Mouse (Mus musculus) ZHBTc4 (cell line): Measurements from ENCODE around the gene Vdac2.

Experiments
- DNase-seq: peaks from one replicate; pipeline ENCODE4 v3.0.0-alpha.2; 2011; ENCODE audit warnings: low read depth, low spot score

The Vdac2 gene

DNA sequence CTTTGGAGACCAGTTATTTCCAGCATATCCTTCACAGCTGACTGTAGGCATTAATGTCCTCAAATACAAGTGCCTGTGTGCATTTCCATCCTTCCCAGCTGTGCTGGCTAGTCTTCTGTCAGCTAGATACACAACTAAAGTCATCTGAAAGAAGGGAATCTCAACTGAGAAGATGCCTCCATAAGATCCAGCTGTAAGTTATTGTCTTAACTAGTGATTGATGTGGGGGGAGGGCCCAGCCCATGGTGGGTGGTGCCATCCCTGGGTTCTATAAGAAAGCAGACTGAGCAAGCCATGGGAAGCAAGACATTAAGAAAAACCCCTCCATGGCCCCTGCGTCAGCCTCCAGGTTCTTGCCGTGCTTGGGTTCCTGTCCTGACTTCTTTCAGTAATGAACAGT is at the start of gene Vdac2:
Gene Vdac2 (plus strand): TSS at position 301 of the 400 bp plus-strand sequence.
- no peak for DNase-seq

DNA sequence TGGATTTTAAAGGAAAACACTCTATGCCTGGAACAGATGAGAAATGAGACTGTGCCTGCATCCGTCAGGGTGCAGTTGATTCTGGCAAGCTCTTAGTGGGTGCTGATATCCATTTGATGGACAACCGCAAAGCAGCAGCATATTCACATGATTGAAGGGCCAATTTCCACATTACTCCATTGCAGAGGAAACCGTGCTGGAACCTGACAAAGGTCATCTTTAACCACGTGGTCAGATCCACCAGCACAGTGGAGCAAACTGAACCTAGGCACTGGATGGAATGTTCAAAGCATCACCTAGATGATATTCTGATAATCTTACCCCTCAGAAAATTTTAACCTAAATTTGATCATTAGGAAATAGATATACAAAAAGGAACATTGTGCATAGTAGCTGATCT is 48.8 kb upstream of the Vdac2 start:
- no peak for DNase-seq

- DNase-seq, result no peak
These were observed 38.5 kb upstream of the Vdac2 start for GRCm38 (mm10) chr14:21786500-21786899.

- no peak for DNase-seq
These were observed 37.7 kb upstream of the Vdac2 start for GRCm38 (mm10) chr14:21787374-21787773.

GRCm38 (mm10) chr14:21788121-21788520 is 36.9 kb upstream of the Vdac2 start:
- no peak for DNase-seq

- no peak for DNase-seq
These were observed 34.3 kb upstream of the Vdac2 start for GRCm38 (mm10) chr14:21790585-21791251.

- DNase-seq, result no peak
These were observed 33.3 kb upstream of the Vdac2 start for GRCm38 (mm10) chr14:21791722-21792121.

DNA sequence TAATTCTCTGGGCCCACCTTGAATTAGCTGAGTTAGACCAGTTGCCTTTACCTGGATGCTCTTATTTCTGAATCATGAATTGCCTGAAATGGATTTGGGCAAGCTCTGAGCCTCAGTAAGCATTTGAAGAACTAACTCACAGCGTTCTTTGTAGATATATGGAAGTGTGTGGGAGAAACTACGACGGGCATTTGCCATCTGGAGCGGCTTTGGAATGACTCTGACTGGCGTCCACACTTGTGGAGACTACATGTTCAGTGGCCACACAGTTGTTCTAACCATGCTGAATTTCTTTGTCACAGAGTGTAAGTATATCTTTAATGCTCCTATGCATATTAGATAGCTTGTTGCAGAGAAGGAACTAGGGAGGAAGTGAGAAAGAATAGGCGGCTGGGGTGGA is 32.8 kb upstream of the Vdac2 start:
- DNase-seq, result no peak

- DNase-seq, result no peak
These were observed 24.4 kb upstream of the Vdac2 start for GRCm38 (mm10) chr14:21800641-21801040.

GRCm38 (mm10) chr14:21801624-21802023 is 23.4 kb upstream of the Vdac2 start:
- no peak for DNase-seq

GRCm38 (mm10) chr14:21802543-21803206 is 22.4 kb upstream of the Vdac2 start:
- DNase-seq, result no peak

- DNase-seq, result no peak
These were observed 18.8 kb upstream of the Vdac2 start for GRCm38 (mm10) chr14:21806203-21806602.

DNA sequence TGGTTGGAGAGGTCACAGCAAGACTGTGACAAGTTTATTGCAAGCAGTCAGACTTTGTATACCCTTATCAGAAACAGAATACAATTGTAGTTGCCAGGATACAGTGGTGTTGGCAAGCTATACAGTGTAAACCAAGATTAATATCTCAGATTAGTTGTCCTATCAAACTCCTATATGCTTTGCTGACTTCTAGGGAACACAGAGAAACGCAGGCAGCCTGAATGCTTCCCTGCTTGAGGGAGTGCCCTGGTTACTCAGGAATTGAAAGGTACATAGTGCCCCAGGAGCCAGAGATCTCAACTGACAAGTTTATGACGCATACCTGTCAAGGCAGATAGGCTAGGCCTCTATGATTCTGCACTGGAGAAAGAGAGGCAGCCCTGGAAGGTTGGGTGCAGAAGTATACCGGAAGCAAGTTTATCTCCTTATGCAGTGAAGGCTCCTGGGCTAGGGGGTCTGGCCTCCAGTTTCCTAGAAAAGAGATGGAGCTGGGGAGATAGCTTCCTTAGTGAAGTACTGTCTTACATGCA is 18.3 kb upstream of the Vdac2 start:
- DNase-seq, result no peak

DNA sequence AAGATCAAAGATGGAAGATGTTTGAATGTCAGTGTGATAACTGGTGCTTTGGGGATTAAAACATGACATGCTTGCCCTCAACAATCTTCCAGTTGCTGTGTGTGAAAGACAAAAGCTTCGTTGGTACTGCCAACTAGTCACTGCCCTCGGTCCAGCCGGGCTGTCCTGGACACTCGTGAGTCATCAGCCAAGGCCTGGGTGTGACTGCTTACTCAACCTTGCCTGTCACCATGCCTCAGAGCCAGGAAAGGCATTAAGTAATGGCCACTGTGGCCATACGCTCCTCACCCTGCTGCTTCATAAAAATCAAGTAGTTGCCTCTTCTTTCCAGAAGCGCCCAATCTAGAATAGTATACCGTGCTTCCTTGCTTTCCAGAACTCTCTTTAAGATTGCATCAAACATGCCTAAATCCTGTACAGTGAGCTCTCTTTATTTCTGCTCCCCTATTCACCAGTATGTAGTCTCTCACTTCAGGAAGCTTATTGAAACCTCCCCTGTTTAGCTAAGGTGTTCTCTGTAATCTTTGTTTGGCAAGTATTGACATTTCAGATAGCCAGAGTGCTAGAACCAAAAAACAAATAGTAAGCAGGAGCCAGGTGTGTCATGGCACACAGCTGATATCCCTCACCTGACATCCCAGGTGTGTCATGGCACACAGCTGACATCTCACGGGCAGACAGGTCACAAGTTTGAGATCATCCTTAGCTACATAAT is 16.7 kb upstream of the Vdac2 start:
- no peak for DNase-seq

DNA sequence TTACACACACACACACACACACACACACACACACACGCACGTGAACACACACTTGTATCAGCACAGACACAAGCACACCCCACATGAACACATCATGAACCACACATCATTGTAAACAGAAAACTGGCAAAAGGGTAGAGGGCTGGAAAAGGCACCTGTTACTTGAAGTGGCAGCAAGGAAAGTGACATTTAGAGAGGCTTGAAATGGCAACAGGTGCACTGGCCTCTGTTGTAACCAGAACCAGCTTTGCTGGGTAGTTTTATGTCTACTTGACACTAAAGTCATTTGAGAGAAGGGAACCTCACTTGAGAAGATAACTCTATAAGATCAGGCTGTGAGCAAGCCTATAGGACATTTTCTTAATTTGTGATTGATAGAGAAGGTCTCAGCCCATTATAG is 15.6 kb upstream of the Vdac2 start:
- no peak for DNase-seq

- no peak for DNase-seq
These were observed 13.7 kb upstream of the Vdac2 start for GRCm38 (mm10) chr14:21811301-21811700.

DNA sequence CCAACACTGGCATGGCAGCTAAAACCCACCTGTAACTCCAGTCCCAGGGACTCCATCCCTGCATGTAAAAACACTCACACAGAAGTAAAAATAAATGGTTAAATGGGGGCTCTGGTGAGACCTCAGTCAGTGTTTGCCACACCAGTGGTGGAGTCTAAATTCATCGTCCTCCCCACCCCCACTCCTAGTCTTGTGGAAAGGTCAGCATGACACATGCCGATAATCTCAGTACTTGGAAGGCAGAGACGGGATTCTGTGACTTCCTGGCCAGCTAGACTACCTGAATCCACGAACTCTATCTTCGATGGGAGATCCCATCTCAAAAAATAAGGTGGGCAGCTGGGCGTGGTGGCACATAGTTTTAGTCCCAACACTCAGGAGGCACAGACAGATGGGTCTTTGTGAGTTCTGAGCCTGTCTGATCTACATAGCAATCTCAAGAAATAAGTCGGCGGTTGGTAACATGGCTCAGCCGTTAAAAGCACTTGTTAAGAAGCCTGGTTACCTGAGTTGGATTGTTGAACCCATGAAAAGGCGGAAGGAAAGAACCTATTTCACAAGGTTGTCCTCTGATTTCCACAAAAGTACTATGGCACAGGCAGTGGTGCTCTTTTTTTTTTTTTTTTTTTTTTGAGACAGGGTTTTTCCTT is 13.2 kb upstream of the Vdac2 start:
- DNase-seq, result no peak

- peak; percentile 91 for DNase-seq
These were observed 12.4 kb upstream of the Vdac2 start for GRCm38 (mm10) chr14:21812590-21813162.

- no peak for DNase-seq
These were observed 11.8 kb upstream of the Vdac2 start for GRCm38 (mm10) chr14:21813216-21813615.

DNA sequence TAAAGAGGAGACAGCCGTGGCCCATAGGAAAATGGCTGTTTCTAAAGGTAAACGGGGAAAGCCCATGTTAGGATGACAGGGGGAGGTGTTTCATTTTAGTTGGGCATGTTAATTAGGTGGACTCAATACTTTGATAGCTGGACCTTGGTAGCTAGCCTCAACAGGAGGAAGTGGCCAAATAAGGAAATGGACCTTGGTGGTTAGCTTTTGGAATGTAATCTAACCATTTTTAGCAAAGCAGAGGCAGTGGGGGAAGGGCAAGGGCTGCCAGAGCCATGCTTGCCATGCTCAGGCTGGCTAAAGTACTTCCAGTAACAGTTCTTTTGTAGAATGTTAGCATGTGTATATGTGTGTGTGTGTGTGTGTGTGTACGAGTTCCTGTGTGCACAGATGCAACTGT is 11.2 kb upstream of the Vdac2 start:
- no peak for DNase-seq

DNA sequence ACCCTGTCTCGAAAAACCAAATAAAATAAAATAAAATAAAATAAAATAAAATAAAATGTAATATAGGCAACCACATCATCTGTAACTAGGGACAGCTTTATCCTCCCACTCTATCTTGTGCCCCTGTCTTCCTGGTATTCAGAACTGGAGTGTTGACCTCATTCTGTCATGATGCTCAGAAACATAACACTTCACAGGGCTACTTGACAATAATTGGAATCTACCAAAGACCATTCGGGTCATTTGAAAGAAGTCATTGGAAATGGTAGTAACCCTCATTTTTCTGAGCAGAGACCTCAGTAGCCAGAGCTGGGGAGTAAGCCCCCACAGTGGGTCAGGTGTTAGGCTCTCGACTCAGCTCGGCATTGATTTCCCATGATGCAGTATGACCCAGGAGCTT is 10.4 kb upstream of the Vdac2 start:
- no peak for DNase-seq

GRCm38 (mm10) chr14:21816255-21816654 is 8.8 kb upstream of the Vdac2 start:
- no peak for DNase-seq
